ENCODE assay signal across 8 mouse cellular contexts in the genomic region with DNA sequence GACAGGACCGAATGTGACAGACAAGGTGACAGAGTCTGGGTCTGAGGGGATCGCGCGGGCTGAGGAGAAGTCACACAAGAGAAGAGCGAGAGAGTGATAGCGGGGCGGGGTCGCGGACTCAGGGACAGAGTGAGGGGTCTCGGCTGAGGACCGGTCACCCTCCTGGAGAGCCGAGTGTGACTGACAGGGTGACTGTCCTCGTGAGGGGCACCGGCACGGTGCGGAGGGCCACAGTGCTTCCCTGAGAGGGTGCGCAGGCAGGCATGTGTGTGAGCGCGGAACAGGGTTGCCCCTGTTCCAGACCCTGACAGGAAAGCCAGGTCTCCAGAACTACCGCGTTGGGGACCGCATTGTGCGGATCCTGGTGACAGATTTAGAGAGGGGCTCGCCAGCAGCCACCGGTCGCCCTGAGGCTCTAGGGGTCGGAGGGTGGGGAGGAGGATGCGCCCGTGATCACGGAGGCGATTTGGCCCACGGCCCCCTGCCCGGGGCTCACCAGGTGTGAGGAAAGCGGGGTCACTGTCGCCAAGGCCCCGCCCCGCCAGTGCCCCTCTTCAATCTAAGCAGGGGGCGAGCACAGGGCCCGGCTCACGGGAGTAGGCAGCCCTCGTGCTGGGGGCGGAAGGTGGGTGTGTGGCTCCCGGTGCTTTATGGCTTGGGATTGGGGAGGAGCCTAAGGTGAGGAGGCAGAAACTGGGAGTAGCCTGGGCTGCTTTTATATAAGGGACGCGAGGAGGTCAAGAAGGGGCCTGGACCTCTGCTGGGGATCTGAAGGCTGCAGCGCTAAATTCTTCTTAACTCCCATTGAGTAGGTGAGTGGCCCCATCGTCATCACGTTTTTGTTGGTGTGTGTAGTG. TPM values are rescaled to one million over a fixed set of nuclear protein-coding genes. Genes with fewer than 3 reads are reported as not detected.
DNase-seq lines count a peak whose midpoint lies in the region; ATAC-seq lines count a peak whose summit lies in the region.

No protein-coding gene starts in this region.

- under 1% methylated on average over 48 of the region's 48 CpGs for WGBS in neural tube, embryonic 11.5 days
- WGBS in embryonic facial prominence, embryonic 15.5 days = 3% methylated on average over 48 of the region's 48 CpGs
- WGBS in heart, embryonic 12.5 days = 2% methylated on average over 48 of the region's 48 CpGs
- WGBS in kidney, embryonic 15.5 days = 3% methylated on average over 48 of the region's 48 CpGs
- under 1% methylated on average over 48 of the region's 48 CpGs for WGBS in neural tube, embryonic 13.5 days

- ATAC-seq in neural tube, embryonic 11.5 days (ENCODE audit: insufficient read depth, low FRiP score, low TSS enrichment) = 0 out of 2 replicates have a peak, but pooled peaks have one; percentile 27
- peak; percentile 65 for ATAC-seq in embryonic facial prominence, embryonic 15.5 days (ENCODE audit: insufficient number of reproducible peaks, low FRiP score, low TSS enrichment, low read depth)
- ATAC-seq in heart, embryonic 12.5 days (ENCODE audit: insufficient number of reproducible peaks, low FRiP score) = peak; percentile 76
- ATAC-seq in kidney, embryonic 15.5 days (replicated peaks; ENCODE audit: low FRiP score) = peak; percentile 72
- ATAC-seq in neural tube, embryonic 13.5 days (ENCODE audit: low read depth) = peak; percentile 84

- peaks cover 19% of the 10 kb centered on the region for H3K27me3 ChIP-seq in neural tube, embryonic 11.5 days (ENCODE audit: control insufficient read depth, insufficient read depth, low read length)
- H3K27me3 ChIP-seq in embryonic facial prominence, embryonic 15.5 days = peaks cover 21% of the 10 kb centered on the region
- peaks cover 16% of the 10 kb centered on the region for H3K27me3 ChIP-seq in heart, embryonic 12.5 days (replicated peaks)
- H3K27me3 ChIP-seq in kidney, embryonic 15.5 days = peaks cover 22% of the 10 kb centered on the region
- peaks cover 34% of the 10 kb centered on the region for H3K27me3 ChIP-seq in neural tube, embryonic 13.5 days

- no peaks in the 10 kb centered on the region for H3K9me3 ChIP-seq in neural tube, embryonic 11.5 days (ENCODE audit: control insufficient read depth, low read length)
- 0 out of 2 replicates have a peak, but pooled peaks cover 8% of the 10 kb centered on the region for H3K9me3 ChIP-seq in embryonic facial prominence, embryonic 15.5 days (replicated peaks)
- H3K9me3 ChIP-seq in heart, embryonic 12.5 days (replicated peaks) = 0 out of 2 replicates have a peak, but pooled peaks cover 4% of the 10 kb centered on the region
- 0 out of 2 replicates have a peak, but pooled peaks cover 5% of the 10 kb centered on the region for H3K9me3 ChIP-seq in kidney, embryonic 15.5 days (replicated peaks)
- peaks cover 7% of the 10 kb centered on the region; the same call in 1 of the 2 replicates for H3K9me3 ChIP-seq in neural tube, embryonic 13.5 days

- H3K4me3 ChIP-seq in neural tube, embryonic 11.5 days (ENCODE audit: low read depth, low read length) = peak overlapping the region; percentile 57
- peak overlapping the region; percentile 56 for H3K4me3 ChIP-seq in embryonic facial prominence, embryonic 15.5 days (replicated peaks)
- peak overlapping the region; percentile 56 for H3K4me3 ChIP-seq in heart, embryonic 12.5 days
- H3K4me3 ChIP-seq in kidney, embryonic 15.5 days (replicated peaks) = peak overlapping the region; percentile 65
- peak overlapping the region; percentile 58 for H3K4me3 ChIP-seq in neural tube, embryonic 13.5 days

- H3K9ac ChIP-seq in neural tube, embryonic 11.5 days (ENCODE audit: low read length) = peak overlapping the region; percentile 18; the same call in 1 of the 2 replicates
- H3K9ac ChIP-seq in embryonic facial prominence, embryonic 15.5 days = peak overlapping the region; percentile 41
- H3K9ac ChIP-seq in heart, embryonic 12.5 days = peak overlapping the region; percentile 74
- H3K9ac ChIP-seq in kidney, embryonic 15.5 days = peak overlapping the region; percentile 55
- H3K9ac ChIP-seq in neural tube, embryonic 13.5 days = peak overlapping the region; percentile 63

- H3K27ac ChIP-seq in neural tube, embryonic 11.5 days (ENCODE audit: low read depth, low read length) = no peak overlapping the region
- H3K27ac ChIP-seq in embryonic facial prominence, embryonic 15.5 days (replicated peaks) = no peak overlapping the region
- no peak overlapping the region for H3K27ac ChIP-seq in heart, embryonic 12.5 days (ENCODE audit: poor library complexity, severe bottlenecking)
- no peak overlapping the region for H3K27ac ChIP-seq in kidney, embryonic 15.5 days
- no peak overlapping the region for H3K27ac ChIP-seq in neural tube, embryonic 13.5 days (replicated peaks)

- H3K36me3 ChIP-seq in neural tube, embryonic 11.5 days (ENCODE audit: control insufficient read depth, insufficient read depth, low read length) = no peaks in the 10 kb centered on the region
- no peaks in the 10 kb centered on the region for H3K36me3 ChIP-seq in embryonic facial prominence, embryonic 15.5 days
- no peaks in the 10 kb centered on the region for H3K36me3 ChIP-seq in heart, embryonic 12.5 days
- no peaks in the 10 kb centered on the region for H3K36me3 ChIP-seq in kidney, embryonic 15.5 days
- H3K36me3 ChIP-seq in neural tube, embryonic 13.5 days = no peaks in the 10 kb centered on the region

- no peaks in the 10 kb centered on the region for H3K4me1 ChIP-seq in neural tube, embryonic 11.5 days (ENCODE audit: control insufficient read depth, insufficient read depth, low read length)
- H3K4me1 ChIP-seq in embryonic facial prominence, embryonic 15.5 days = peaks cover 16% of the 10 kb centered on the region
- peaks cover 4% of the 10 kb centered on the region for H3K4me1 ChIP-seq in heart, embryonic 12.5 days (replicated peaks)
- peaks cover 13% of the 10 kb centered on the region for H3K4me1 ChIP-seq in kidney, embryonic 15.5 days
- H3K4me1 ChIP-seq in neural tube, embryonic 13.5 days (replicated peaks) = peaks cover 12% of the 10 kb centered on the region

- H3K4me2 ChIP-seq in neural tube, embryonic 11.5 days (ENCODE audit: low read depth) = peak overlapping the region; percentile 96
- H3K4me2 ChIP-seq in embryonic facial prominence, embryonic 15.5 days (replicated peaks) = peak overlapping the region; percentile 98
- peak overlapping the region; percentile 97 for H3K4me2 ChIP-seq in heart, embryonic 12.5 days
- peak overlapping the region; percentile 100 for H3K4me2 ChIP-seq in kidney, embryonic 15.5 days
- H3K4me2 ChIP-seq in neural tube, embryonic 13.5 days = peak overlapping the region; percentile 99

- peak; percentile 50 for DNase-seq in neural tube, embryonic 11.5 days (ENCODE audit: low spot score)
- no peak for DNase-seq in neural tube, embryonic 10.5 days (ENCODE audit: extremely low spot score, low spot score)
- DNase-seq in lung, adult 18-20 months = peak; percentile 59 to 61
- DNase-seq in thymus, postnatal 25 days = peak; percentile 2

RNA-seq across cellular contexts. Expression of a gene that starts 1.1 kb away (rescaled TPM):
- polyA plus RNA-seq in neural tube, embryonic 11.5 days (2014; fragmentation: Nextera tagmentation; extraction: Ambion mirVana) = 0.19 TPM in 1 of 2 replicates, not detected in the other
- polyA plus RNA-seq in embryonic facial prominence, embryonic 15.5 days (2015; fragmentation: Nextera tagmentation; extraction: Ambion mirVana) = 9.4 and 11.2 TPM in 2 replicates
- 1.3 and 2.0 TPM in 2 replicates for polyA plus RNA-seq in heart, embryonic 12.5 days (2016; fragmentation: Nextera tagmentation; extraction: Ambion mirVana)
- polyA plus RNA-seq in kidney, embryonic 15.5 days (2015; fragmentation: Nextera tagmentation; extraction: Ambion mirVana) = 5.0 and 5.7 TPM in 2 replicates
- polyA plus RNA-seq in neural tube, embryonic 13.5 days (2015; fragmentation: Nextera tagmentation; extraction: Ambion mirVana) = 0.14 and 0.80 TPM in 2 replicates

Comparison
In these comparisons a context has a peak if more than half of its experiments do, and no peak if none do; other contexts are left out.
1. ATAC-seq: peak in every context shown above with its lines; median percentile 84 in neural tube, embryonic 13.5 days; 76 in heart, embryonic 12.5 days; 72 in kidney, embryonic 15.5 days; 65 in embryonic facial prominence, embryonic 15.5 days; 27 in neural tube, embryonic 11.5 days.
2. H3K9ac ChIP-seq: peak in every context shown above with its lines; median percentile 74 in heart, embryonic 12.5 days; 63 in neural tube, embryonic 13.5 days; 55 in kidney, embryonic 15.5 days; 41 in embryonic facial prominence, embryonic 15.5 days; 18 in neural tube, embryonic 11.5 days.